Mouse (Mus musculus): Measurements from ENCODE around the gene Ankrd13b.
A peak's percentile ranks its signal among the peaks of the same experiment; 100 is the strongest.

Ankrd13b gene

GRCm38 (mm10) chr11:77492311-77492871, 2.9 kb upstream of the Ankrd13b start:
- DNase-seq = peak; percentile 40 to 70

- DNase-seq = peak; percentile 70 to 72
Measured at GRCm38 (mm10) chr11:77491502-77492291, 2.2 kb upstream of the Ankrd13b start.

GRCm38 (mm10) chr11:77491123-77491501, 1.6 kb upstream of the Ankrd13b start:
- peak; percentile 89 to 94 for DNase-seq

GRCm38 (mm10) chr11:77490451-77490850, 973 bp upstream of the Ankrd13b start:
- DNase-seq = peak in 1 of 2 experiments; percentile 17

DNA sequence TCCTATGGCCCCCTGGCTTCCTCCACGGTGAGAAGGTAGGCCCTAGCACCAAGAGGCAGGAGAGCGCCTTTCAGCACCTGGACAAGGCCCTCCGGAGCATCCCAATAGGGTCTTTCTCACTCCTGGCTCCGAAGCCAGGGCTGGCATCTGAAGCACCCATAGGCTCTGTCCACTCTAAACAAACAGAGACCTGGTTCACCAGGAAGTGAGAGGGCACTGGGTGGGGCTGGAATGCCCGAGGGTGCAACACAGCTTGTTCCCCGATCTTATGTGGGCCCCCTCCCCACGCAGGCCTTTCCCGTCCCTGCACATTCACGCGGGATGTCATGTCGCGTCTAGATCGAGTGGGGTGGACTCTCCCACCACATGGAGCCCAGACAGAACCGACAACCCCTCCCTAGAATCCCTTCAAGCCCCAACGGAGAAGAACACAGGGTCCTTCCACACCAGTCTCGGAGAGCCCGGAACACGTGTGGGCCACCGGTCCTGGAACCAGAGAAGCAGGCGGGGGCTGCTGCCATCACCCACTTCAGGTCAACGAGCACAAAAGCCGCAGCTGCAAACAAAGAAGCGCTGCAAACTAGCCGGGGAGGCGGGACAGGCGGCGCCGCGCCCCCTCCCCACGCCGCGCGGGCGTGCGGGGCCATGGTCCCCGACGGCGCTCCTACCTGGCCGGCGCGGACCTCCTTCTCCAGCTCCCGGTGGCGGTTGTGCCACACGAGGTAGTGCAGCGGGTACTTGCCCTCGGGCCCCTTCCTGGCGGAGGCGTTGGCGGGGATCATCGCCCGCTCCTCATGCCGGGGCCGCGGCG, 502 bp downstream of the Ankrd13b start:
- DNase-seq = peak in 1 of 2 experiments; percentile 42

DNA sequence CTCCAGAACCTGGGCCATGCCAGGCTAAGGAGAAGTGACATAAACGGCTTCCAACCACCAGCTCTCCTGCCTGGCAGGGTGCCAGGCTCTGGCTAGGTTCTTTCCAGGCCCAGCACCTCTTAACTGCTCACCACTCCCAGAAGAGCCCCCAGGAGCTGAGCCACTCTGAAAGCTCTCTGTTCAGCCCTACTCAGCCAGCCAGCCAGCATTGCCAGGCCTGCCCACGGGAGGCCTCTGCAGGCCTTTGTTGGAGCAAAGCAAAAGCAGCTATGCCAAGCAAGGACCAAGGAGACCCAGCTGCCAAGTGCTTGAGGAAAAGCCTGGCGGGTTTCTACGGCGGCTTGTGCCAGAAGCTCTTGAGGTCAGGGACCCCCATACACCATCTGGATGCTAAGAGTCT, 2.7 kb downstream of the Ankrd13b start:
- DNase-seq = peak; percentile 74 to 81

GRCm38 (mm10) chr11:77485229-77485628, 4.2 kb downstream of the Ankrd13b start:
- peak in 1 of 2 experiments; percentile 20 for DNase-seq

DNA sequence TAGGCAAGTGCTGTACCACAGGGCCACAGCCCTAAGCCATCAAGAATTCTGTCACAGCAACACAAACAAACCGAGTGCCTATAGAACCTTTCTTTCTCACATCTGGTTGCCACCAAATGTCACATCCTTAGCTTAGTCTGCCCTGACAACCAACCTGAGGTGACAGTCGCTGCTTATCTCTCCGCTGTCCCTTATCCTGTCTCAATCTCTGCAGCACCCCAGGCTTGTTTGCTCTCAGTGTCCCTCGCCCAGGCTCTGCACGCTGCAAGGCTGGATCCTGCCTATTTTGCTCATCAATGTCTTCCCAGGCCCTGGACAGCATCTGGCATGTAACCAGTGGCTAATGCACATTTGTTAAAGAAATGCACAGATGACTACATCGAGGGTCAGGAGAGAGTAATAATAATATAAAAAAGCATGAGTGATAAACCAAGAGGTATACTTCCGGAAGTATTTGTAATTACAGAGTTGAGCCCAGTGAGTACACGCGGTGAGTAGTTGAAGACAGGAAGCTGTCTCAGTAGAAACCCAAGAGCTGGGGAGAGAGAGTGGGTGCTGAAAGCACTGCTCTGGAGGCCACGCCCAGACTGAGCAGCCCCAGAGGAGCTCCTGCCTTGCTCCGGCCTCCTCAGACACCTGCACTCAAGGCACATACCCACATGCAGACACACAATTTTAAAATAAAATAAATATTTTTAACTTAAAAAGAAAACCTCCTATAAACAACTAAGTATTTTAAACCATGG, 5.8 kb downstream of the Ankrd13b start:
- DNase-seq = no peak

GRCm38 (mm10) chr11:77483043-77483442, 6.4 kb downstream of the Ankrd13b start:
- DNase-seq = peak; percentile 40 to 60

DNA sequence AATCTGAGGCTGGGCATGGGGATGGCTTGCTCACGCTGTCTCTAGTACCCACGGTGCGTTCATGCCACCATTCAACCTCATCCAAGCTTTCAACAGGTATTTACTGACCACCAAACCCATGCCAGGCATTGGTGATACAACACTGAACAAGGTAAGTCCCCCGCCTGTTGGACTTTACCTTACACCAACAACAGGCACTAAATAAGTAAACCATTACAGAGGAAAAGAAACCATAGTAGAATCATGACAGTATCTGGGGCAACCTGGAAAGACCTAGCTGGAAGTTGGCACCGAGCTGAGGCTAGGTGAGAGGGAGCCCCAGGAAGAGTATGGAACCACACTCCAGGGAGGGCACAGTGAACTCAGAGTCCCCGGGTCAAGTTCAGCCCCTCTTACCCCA, 12.6 kb downstream of the Ankrd13b start:
- no peak for DNase-seq

DNA sequence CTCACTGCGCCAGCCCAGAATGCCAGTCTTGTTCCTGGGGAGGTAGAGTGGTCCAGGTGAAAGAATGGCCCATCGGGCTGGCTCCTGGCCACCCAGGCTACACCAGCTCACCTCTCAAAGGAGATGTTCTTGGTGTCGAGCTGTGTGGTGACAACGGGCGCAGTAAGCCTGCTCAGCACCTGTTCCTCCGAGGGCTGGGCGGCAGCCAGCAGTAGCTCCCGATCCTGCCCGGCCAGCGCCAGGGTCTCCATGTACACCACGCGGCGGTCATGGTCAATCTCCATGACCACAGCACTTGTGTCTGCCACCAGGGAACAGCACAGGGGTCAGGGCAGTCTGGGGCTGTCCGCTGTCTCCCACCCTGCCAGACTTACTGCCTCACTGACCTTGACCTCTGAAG, 13.3 kb downstream of the Ankrd13b start:
- DNase-seq = no peak

DNA sequence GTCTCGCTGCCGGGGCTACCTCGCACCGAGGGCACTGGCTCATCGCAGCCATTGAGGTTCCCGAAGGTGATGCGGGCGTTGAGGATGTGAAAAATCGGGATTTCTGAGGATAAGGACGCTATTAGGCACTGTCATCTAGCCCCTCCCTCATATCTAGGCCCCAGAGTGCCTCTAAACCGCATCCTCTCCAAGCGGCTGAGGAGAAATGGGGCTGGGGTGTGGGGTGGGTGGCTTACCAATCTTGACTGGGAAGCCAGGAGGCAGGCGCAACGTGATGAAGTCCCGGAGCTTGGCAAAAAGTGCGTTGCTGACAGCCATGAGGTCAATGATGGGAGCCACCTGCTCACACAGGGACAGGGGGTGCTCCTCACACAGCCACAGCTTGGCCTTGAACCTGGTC, 16.7 kb downstream of the Ankrd13b start:
- DNase-seq = no peak

- no peak for DNase-seq
Measured at GRCm38 (mm10) chr11:77471407-77471806, 18.1 kb downstream of the Ankrd13b start.

DNA sequence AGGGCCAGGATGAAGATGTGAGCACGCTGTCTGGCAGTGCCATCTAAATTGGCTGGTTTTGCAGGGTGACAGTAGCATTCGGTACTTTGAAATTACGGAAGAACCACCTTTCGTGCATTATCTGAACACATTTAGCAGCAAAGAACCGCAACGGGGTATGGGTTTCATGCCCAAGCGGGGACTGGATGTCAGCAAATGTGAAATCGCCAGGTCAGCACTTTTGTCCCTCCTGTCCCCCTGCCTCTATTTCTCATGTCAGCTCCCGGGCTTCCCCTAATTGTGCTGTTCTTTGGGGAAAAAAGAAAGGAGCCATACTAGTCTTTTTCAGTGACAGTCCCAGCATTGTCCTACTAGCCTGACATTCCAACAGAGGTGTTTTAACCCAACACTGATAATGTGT, 21.1 kb downstream of the Ankrd13b start:
- no peak for DNase-seq

DNA sequence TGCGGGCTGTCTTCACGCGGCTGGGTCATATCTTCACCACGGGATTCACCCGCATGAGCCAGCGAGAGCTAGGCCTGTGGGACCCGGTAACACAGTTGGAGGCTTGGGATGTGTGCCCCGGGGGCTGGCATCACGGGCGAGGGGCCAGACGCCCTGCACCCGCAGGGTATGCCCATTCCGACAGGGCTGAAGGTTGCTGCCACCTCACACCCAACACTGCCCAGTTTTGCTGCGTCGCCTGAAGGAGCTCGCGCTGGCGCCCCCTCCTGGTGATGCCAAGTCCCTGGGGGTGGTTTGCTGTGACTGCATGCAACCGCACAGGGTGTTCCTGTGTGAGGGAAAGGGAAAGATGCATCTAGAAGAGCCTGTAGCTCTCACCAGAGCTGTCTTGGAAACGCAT, 21.7 kb downstream of the Ankrd13b start:
- peak; percentile 83 to 90 for DNase-seq

GRCm38 (mm10) chr11:77467157-77467556, 22.3 kb downstream of the Ankrd13b start:
- peak; percentile 67 to 83 for DNase-seq

- no peak for DNase-seq
Measured at GRCm38 (mm10) chr11:77466544-77466943, 22.9 kb downstream of the Ankrd13b start.

- DNase-seq = no peak
Measured at GRCm38 (mm10) chr11:77465111-77465510, 24.4 kb downstream of the Ankrd13b start.

DNA sequence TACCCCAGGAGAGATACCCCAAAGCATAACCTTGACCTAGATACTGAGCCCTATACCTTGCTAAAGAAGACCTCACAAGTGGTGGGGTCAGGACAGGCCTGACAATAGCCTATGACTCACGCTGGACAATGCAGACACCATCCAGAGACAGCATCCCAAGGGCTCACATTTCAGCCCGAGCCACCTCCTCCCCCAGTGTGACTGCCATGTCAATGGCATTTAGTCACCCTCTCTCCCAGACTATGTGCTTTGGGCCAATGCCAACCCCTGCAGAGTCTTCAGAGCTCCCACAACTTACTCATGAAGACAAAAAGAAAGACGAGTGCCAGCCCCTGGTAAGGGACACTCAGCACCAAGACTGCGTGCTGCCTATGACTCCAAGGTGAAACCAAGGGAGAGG, 24.8 kb downstream of the Ankrd13b start:
- DNase-seq = no peak

GRCm38 (mm10) chr11:77463786-77464185, 25.7 kb downstream of the Ankrd13b start:
- no peak for DNase-seq

- DNase-seq = no peak
Measured at GRCm38 (mm10) chr11:77463101-77463445, 26.4 kb downstream of the Ankrd13b start.

- peak; percentile 58 to 79 for DNase-seq
Measured at GRCm38 (mm10) chr11:77462283-77463100, 27.0 kb downstream of the Ankrd13b start, which contains the start of gene Coro6. Coro6 (plus strand) TSS chr11:77462411.

Measured in cerebellum, postnatal 25 days (tissue).